Mouse (Mus musculus): ENCODE data around the gene Hcfc1. TPM values are rescaled to one million over a fixed set of nuclear protein-coding genes. Genes with fewer than 3 reads are reported as not detected.

Hcfc1 gene
- total RNA-seq, 2 experiments from 2014 or later = 52.5 to 109 TPM

Other genes starting within 250 kb of the Hcfc1 start
- 80.0 and 82.4 TPM in 2 replicates for gene Abcd1, start 249.8 kb downstream of the Hcfc1 start, total RNA-seq (2015)
- 32.7 and 35.7 TPM in 2 replicates for gene Abcd1, start 249.8 kb downstream of the Hcfc1 start, total RNA-seq (2017)
- 0.14 TPM in 1 of 2 replicates, not detected in the other for gene Plxnb3, start 209.3 kb downstream of the Hcfc1 start, total RNA-seq (2015)
- 0.04 and 0.29 TPM in 2 replicates for gene Plxnb3, start 209.3 kb downstream of the Hcfc1 start, total RNA-seq (2017)
- gene Srpk3, start 192.0 kb downstream of the Hcfc1 start, total RNA-seq (2015) = not detected in 2 replicates
- gene Srpk3, start 192.0 kb downstream of the Hcfc1 start, total RNA-seq (2017) = 0.45 TPM in 1 of 2 replicates, not detected in the other
- 277 and 286 TPM in 2 replicates for gene Idh3g, start 179.5 kb downstream of the Hcfc1 start, total RNA-seq (2015)
- gene Idh3g, start 179.5 kb downstream of the Hcfc1 start, total RNA-seq (2017) = 154 and 172 TPM in 2 replicates
- 250 and 261 TPM in 2 replicates for gene Ssr4, start 179.3 kb downstream of the Hcfc1 start, total RNA-seq (2015)
- 127 and 142 TPM in 2 replicates for gene Ssr4, start 179.3 kb downstream of the Hcfc1 start, total RNA-seq (2017)
- gene Pdzd4, start 141.4 kb downstream of the Hcfc1 start, total RNA-seq (2015) = 1.5 and 1.7 TPM in 2 replicates
- gene Pdzd4, start 141.4 kb downstream of the Hcfc1 start, total RNA-seq (2017) = 5.1 and 5.8 TPM in 2 replicates
- not detected in 2 replicates for gene Avpr2, start 74.3 kb downstream of the Hcfc1 start, total RNA-seq (2015)
- 0.12 and 0.33 TPM in 2 replicates for gene Avpr2, start 74.3 kb downstream of the Hcfc1 start, total RNA-seq (2017)
- 49.8 and 51.5 TPM in 2 replicates for gene L1cam, start 70.3 kb downstream of the Hcfc1 start, total RNA-seq (2015)
- 21.3 and 34.5 TPM in 2 replicates for gene L1cam, start 70.3 kb downstream of the Hcfc1 start, total RNA-seq (2017)
- 67.6 and 69.7 TPM in 2 replicates for gene Arhgap4, start 44.5 kb downstream of the Hcfc1 start, total RNA-seq (2015)
- gene Arhgap4, start 44.5 kb downstream of the Hcfc1 start, total RNA-seq (2017) = 98.9 and 119 TPM in 2 replicates
- 51.7 and 59.9 TPM in 2 replicates for gene Naa10, start 44.4 kb downstream of the Hcfc1 start, total RNA-seq (2015)
- gene Naa10, start 44.4 kb downstream of the Hcfc1 start, total RNA-seq (2017) = 79.4 and 93.7 TPM in 2 replicates
- gene Renbp, start 35.5 kb downstream of the Hcfc1 start, total RNA-seq (2015) = 11.3 and 13.5 TPM in 2 replicates
- 23.1 and 34.4 TPM in 2 replicates for gene Renbp, start 35.5 kb downstream of the Hcfc1 start, total RNA-seq (2017)
- gene Irak1, start 57.6 kb upstream of the Hcfc1 start, total RNA-seq (2015) = 46.4 and 55.3 TPM in 2 replicates
- gene Irak1, start 57.6 kb upstream of the Hcfc1 start, total RNA-seq (2017) = 32.3 and 46.0 TPM in 2 replicates
- gene Opn1mw, start 161.1 kb upstream of the Hcfc1 start, total RNA-seq (2015) = not detected in 2 replicates
- not detected in 2 replicates for gene Opn1mw, start 161.1 kb upstream of the Hcfc1 start, total RNA-seq (2017)
- 15.2 and 16.4 TPM in 2 replicates for gene Mecp2, start 169.0 kb upstream of the Hcfc1 start, total RNA-seq (2015)
- gene Mecp2, start 169.0 kb upstream of the Hcfc1 start, total RNA-seq (2017) = 16.9 and 17.7 TPM in 2 replicates
- gene Tex28, start 201.5 kb upstream of the Hcfc1 start, total RNA-seq (2015) = not detected in 2 replicates
- gene Tex28, start 201.5 kb upstream of the Hcfc1 start, total RNA-seq (2017) = not detected in 2 replicates
- gene Tktl1, start 210.9 kb upstream of the Hcfc1 start, total RNA-seq (2015) = not detected in 2 replicates
- not detected in 2 replicates for gene Tktl1, start 210.9 kb upstream of the Hcfc1 start, total RNA-seq (2017)

Measured in megakaryocyte, adult 5-6 weeks (primary cell).